Mouse (Mus musculus): ENCODE results near the gene Napsa. TPM values are rescaled to one million over a fixed set of nuclear protein-coding genes. Genes with fewer than 3 reads are reported as not detected.

The Napsa gene
- polyA plus RNA-seq (2017; shearing (Covaris generic)), result 2.7 TPM

GRCm38 (mm10) chr7:44572213-44572701 lies at the start of gene Napsa:
Gene Napsa (plus strand): TSS chr7:44572380.

GRCm38 (mm10) chr7:44524502-44524901 lies 47.7 kb upstream of the Napsa start, which contains the start of gene Mybpc2:
Gene Mybpc2 (minus strand): TSS chr7:44524656.

DNA sequence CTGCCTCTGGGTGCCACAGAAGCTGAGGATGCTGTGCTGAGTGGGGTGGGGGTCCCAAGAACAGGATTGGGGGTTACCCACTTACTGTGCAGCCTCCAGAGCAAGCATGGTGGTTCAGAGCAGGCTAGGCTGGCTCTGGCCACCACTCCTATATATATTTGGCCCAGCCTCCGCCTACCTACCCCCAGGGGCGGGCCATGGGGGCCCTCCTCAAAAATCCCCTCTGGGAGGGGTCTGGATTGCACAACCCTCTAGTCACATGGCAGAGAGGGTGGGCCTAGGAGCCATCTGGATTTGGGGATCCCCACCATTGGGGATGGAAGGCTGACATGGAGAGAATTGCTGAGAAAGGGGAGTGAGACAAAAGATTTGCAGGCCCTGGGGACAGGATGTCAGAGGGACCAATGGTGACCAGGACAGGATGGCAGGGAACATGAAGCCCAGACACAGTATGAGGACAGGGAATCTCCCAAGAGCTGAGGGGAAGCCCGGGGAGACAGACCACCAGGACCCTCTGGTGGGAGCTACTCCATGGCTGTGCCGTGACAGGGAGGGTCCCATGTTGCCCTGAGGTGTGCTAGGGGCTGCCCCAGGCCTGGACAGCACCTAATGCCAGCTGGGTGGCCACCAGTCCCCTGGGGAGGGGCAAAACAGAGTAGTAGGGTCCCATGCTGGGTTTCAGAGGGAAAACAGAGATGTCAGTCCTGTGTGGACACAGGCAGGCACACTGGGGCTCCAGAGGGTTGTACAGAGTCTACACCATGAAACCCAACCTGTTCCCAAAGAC lies 40.0 kb upstream of the Napsa start, which contains the start of gene Spib:
Gene Spib, minus strand, starts transcription at position 126 of the 787 bp plus-strand sequence.

DNA sequence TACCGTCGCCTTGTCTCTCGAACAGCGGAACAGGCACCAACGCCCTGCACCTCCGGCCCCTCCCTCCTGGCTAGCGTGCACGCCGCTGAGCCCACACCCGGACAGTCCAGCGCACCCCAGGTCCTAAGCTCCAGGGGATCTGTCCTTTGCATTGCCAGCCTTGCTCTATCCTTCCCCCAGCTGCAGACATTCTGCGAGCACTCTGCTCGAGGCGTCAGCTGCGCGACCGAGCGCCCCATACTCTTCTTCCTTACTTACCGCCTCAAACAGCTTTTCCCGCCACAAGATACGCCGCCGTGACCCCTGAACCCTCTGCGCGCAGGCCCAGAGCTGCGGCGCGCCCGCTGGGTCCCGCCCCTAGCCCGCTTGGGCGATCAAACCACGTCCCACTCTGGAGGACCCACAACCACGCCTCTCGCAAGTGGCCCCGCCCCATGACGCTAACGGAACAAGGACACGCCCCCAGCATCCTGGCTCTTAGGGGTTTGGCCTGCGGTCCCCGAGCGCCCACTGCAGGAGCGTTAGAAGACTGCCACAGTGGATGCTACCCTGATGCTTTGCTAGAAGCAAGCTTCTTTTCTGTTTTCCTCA lies 23.6 kb upstream of the Napsa start, which contains the start of gene Pold1:
Gene Pold1, minus strand, starts transcription at position 353 of the 591 bp plus-strand sequence.

GRCm38 (mm10) chr7:44553826-44554225 lies 18.4 kb upstream of the Napsa start, which contains the start of gene Nr1h2:
Gene Nr1h2 (minus strand): TSS chr7:44553951.

GRCm38 (mm10) chr7:44590402-44591347 lies 18.5 kb downstream of the Napsa start, which contains the start of gene Kcnc3:
Gene Kcnc3 (plus strand): TSS chr7:44590664.

Other genes with a start within 250 kb of the Napsa start
- gene Syt3, start 188.3 kb upstream of the Napsa start, polyA plus RNA-seq (2017; shearing (Covaris generic)), result 0.43 TPM
- 1.3 TPM for gene 1700008O03Rik, start 186.6 kb upstream of the Napsa start, polyA plus RNA-seq (2017; shearing (Covaris generic))
- not detected for gene Lrrc4b, start 143.4 kb upstream of the Napsa start, polyA plus RNA-seq (2017; shearing (Covaris generic))
- gene Aspdh, start 107.0 kb upstream of the Napsa start, polyA plus RNA-seq (2017; shearing (Covaris generic)), result not detected
- gene Josd2, start 104.4 kb upstream of the Napsa start, polyA plus RNA-seq (2017; shearing (Covaris generic)), result 137 TPM
- gene Emc10, start 75.9 kb upstream of the Napsa start, polyA plus RNA-seq (2017; shearing (Covaris generic)), result 187 TPM
- 1.1 TPM for gene Fam71e1, start 75.8 kb upstream of the Napsa start, polyA plus RNA-seq (2017; shearing (Covaris generic))
- 0.11 TPM for gene Mybpc2, start 47.7 kb upstream of the Napsa start, polyA plus RNA-seq (2017; shearing (Covaris generic))
- 3.6 TPM for gene Spib, start 40.3 kb upstream of the Napsa start, polyA plus RNA-seq (2017; shearing (Covaris generic))
- 81.1 TPM for gene Pold1, start 23.5 kb upstream of the Napsa start, polyA plus RNA-seq (2017; shearing (Covaris generic))
- gene Nr1h2, start 18.4 kb upstream of the Napsa start, polyA plus RNA-seq (2017; shearing (Covaris generic)), result 160 TPM
- not detected for gene Kcnc3, start 18.3 kb downstream of the Napsa start, polyA plus RNA-seq (2017; shearing (Covaris generic))
- not detected for gene Myh14, start 98.5 kb downstream of the Napsa start, polyA plus RNA-seq (2017; shearing (Covaris generic))
- gene Izumo2, start 136.4 kb downstream of the Napsa start, polyA plus RNA-seq (2017; shearing (Covaris generic)), result not detected
- gene Vrk3, start 176.0 kb downstream of the Napsa start, polyA plus RNA-seq (2017; shearing (Covaris generic)), result 116 TPM
- 0.51 TPM for gene Zfp473, start 178.7 kb downstream of the Napsa start, polyA plus RNA-seq (2017; shearing (Covaris generic))
- 63.1 TPM for gene Nup62, start 243.7 kb downstream of the Napsa start, polyA plus RNA-seq (2017; shearing (Covaris generic))
- gene Il4i1, start 244.0 kb downstream of the Napsa start, polyA plus RNA-seq (2017; shearing (Covaris generic)), result 2.9 TPM
- 0.22 TPM for gene Atf5, start 244.3 kb downstream of the Napsa start, polyA plus RNA-seq (2017; shearing (Covaris generic))

Measured in inflammation-experienced regulatory T-cells, adult 16 weeks (primary cell).